Mouse (Mus musculus) forebrain, embryonic 16.5 days (tissue): ENCODE measurements around the gene Usp20. TPM values are rescaled to one million over a fixed set of nuclear protein-coding genes. Genes with fewer than 3 reads are reported as not detected.
A peak's percentile ranks its signal among the peaks of the same experiment; 100 is the strongest.
"Not testable (repeated sequence)": the region's sequence is repeated elsewhere in the genome, so short reads cannot be mapped to it uniquely, and the experiment has no call there.

Experiments
- ATAC-seq: fragments of 200-750 bp; cut with Nextera tagmentation; 2 replicates; pipeline ENCODE4 v1.8.0; 2017; ENCODE audit warnings: mild to moderate bottlenecking, moderate library complexity
- H3K27ac ChIP-seq: fragments of 300-500 bp; sonication (generic); 2 replicates; pipeline ENCODE4 v1.5.1; 2014; ENCODE audit warnings: low read length, control low read depth
- H3K27me3 ChIP-seq: fragments of 300-500 bp; sonication (generic); replicated peaks from 2 replicates; pipeline ENCODE4 v1.6.1; 2014; ENCODE audit warnings: low read length; ENCODE audit not compliant: control insufficient read depth, insufficient read depth
- H3K36me3 ChIP-seq: fragments of 300-500 bp; sonication (generic); 2 replicates; pipeline ENCODE4 v1.6.1; 2014; ENCODE audit not compliant: control insufficient read depth, insufficient read depth
- H3K4me1 ChIP-seq: fragments of 300-500 bp; sonication (generic); replicated peaks from 2 replicates; pipeline ENCODE4 v1.6.1; 2014; ENCODE audit warnings: low read length; ENCODE audit not compliant: control insufficient read depth, insufficient read depth
- H3K4me2 ChIP-seq: fragments of 300-500 bp; sonication (generic); 2 replicates; pipeline ENCODE4 v1.6.1; 2014; ENCODE audit warnings: mild to moderate bottlenecking, low read length, control low read depth
- H3K4me3 ChIP-seq: fragments of 300-500 bp; sonication (generic); replicated peaks from 2 replicates; pipeline ENCODE4 v1.5.1; 2014; ENCODE audit warnings: mild to moderate bottlenecking, low read length, control low read depth
- H3K9ac ChIP-seq: fragments of 300-500 bp; sonication (generic); replicated peaks from 2 replicates; pipeline ENCODE4 v1.6.1; 2014; ENCODE audit warnings: low read depth, low read length, control low read depth
- H3K9me3 ChIP-seq: fragments of 300-500 bp; sonication (generic); 2 replicates; pipeline ENCODE4 v1.6.1; 2016; ENCODE audit warnings: low read length; ENCODE audit not compliant: control insufficient read depth
- WGBS: fragments of 180-500 bp; shearing (Covaris S2); extraction: QIAGEN DNeasy Blood & Tissue Kit; methylation state at CpG from one replicate; pipeline ENCODE4 v1.1.7; 2014; 5-methylcytosine and 5-hydroxymethylcytosine counted together
- polyA plus RNA-seq: library from polyadenylated mRNA; unstranded; fragments of >200 nt; fragmentation: Nextera tagmentation; extraction: Ambion mirVana; gene quantifications from 2 replicates; pipeline ENCODE4 v1.2.1, GENCODE M21; 2015

The Usp20 gene
- 37.6 and 48.8 TPM in 2 replicates for polyA plus RNA-seq

DNA sequence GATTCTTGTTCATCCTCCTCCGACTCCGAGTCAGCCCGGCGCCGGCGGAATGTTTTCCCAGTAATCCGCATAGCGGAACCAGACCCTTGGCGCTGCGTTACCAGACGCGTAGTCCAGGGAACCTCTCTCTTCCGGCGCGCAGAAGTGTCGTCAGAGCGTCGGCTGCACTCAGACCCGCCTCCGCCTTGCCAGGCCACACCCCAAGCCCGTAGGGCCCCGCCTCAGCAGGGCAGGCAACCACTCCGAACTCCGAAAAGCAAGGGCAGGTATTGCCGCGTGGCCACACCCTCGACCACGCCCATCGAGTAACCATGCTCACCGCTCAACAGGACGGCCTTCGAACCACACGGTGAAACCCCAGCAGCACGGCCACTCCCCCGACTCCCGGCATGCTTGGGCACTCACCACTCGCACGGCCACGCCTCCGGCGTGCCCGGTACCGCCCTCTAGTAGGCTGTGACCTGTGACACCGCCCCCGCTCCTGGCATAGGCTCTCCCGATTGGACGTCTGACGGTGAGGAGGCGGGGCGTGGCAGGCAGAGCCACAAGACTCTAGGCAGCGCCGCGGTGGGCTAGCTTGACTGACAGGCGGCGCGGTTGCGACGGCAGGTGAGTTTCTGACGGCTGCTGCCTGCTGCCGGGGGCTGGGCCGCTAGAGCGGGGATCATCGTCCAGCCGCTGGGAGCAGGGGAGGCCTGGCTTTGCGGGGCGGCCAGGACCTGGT, at the start of gene Usp20, which contains the start of gene BC005624:
Usp20 (plus strand) TSS at position 490 of the 724 bp plus-strand sequence.
BC005624 (minus strand) TSS at position 412 of the 724 bp plus-strand sequence.
- peaks cover 15% of the 10 kb centered on the region for H3K4me1 ChIP-seq
- H3K27me3 ChIP-seq = no peaks in the 10 kb centered on the region
- ATAC-seq = peak; percentile 98
- H3K4me3 ChIP-seq = peak within 1 kb of the TSS; percentile 88
- peak within 1 kb of the TSS; percentile 71 for H3K27ac ChIP-seq
- under 1% methylated on average over 66 of the region's 66 CpGs for WGBS
- peak within 1 kb of the TSS; percentile 73 for H3K9ac ChIP-seq
- H3K9me3 ChIP-seq = no peaks in the 10 kb centered on the region
- H3K4me2 ChIP-seq = peak within 1 kb of the TSS; percentile 82
- H3K36me3 ChIP-seq = peaks cover 4% of the 10 kb centered on the region; the same call in 1 of the 2 replicates

DNA sequence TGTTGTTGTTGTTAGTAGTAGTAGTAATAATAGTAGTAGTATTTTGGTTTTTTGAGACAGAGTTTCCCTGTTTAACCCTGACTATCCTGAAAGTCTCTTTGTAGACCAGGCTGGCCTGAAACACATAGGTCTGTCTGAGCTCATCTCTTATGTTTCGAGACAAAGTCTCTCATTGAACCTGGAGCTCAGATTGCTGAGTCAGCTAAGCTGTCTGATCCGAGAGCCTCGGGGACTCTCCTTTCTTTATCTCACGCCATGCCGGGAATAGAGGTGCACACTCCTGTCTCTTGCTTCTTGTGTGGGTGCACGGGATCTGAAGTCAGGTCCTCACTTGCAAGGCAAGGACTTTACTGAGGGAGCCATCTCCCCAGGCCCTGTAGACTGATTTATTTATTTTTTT, 49.0 kb upstream of the Usp20 start:
- Histone ChIP-seq H3K36me3 (no peaks in the 10 kb centered on the region), H3K27me3 (no peaks in the 10 kb centered on the region), H3K4me1 (peaks cover 11% of the 10 kb centered on the region), H3K9ac (no peak overlapping the region), H3K9me3 (no peaks in the 10 kb centered on the region), H3K4me3 (no peak overlapping the region), H3K4me2 (no peak overlapping the region), H3K27ac (no peak overlapping the region)
- WGBS = 60% methylated on average over 6 of the region's 6 CpGs
- ATAC-seq = no peak

DNA sequence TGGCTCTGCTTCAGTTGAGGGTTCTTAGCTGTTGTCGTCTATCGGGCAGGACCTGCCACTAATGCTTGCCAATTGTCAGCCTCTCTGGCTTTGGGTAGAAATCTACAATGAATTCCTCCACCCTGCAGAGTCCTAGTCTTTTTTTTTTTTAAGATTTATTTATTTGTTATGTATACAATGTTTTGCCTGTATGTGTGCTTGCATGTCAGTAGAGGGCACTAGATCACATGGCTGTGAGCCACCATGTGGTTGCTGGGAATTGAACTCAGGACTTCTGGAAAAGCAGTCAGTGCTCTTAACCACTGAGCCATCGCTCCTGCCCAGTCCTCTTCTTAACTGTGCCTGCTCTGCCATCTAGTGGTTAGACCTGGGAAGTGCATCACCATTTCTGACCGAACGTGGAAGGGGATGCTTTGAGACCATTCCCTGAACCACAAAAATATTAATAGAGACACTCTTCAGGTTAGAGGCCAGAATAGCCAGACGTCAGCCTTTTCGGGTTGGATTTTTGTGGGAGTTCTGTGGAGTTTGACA, 48.1 kb upstream of the Usp20 start:
- WGBS = 23% methylated on average over 7 of the region's 7 CpGs
- Histone ChIP-seq H3K4me3 (no peak overlapping the region), H3K4me2 (no peak overlapping the region), H3K27ac (no peak overlapping the region), H3K27me3 (no peaks in the 10 kb centered on the region), H3K4me1 (peaks cover 8% of the 10 kb centered on the region), H3K36me3 (no peaks in the 10 kb centered on the region), H3K9me3 (no peaks in the 10 kb centered on the region), H3K9ac (no peak overlapping the region)
- ATAC-seq = no peak

DNA sequence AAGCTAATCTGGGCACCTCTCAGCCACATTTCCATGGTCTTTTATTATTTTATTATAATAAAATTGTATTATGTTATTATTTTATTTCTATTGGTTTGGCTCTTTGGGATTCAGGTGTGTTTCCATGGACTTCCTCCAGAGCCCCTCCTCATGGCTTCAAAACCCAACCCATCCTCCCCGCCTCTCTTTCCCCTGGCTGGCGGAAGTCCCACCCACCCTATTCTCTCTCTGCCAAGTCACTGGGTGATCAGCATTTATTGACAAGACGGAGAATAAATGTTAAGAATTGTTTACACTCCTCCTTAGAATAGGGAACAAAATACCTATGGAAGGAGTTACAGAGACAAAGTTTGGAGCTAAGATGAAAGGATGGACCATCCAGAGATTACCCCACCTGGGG, 45.3 kb upstream of the Usp20 start:
- WGBS = 62% methylated on average over 3 of the region's 3 CpGs
- no peaks in the 10 kb centered on the region for H3K36me3 ChIP-seq
- no peak for ATAC-seq
- H3K27ac ChIP-seq = no peak overlapping the region
- H3K4me3 ChIP-seq = no peak overlapping the region
- no peaks in the 10 kb centered on the region for H3K4me1 ChIP-seq
- H3K9ac ChIP-seq = no peak overlapping the region
- H3K27me3 ChIP-seq = no peaks in the 10 kb centered on the region
- no peak overlapping the region for H3K4me2 ChIP-seq
- no peaks in the 10 kb centered on the region for H3K9me3 ChIP-seq

DNA sequence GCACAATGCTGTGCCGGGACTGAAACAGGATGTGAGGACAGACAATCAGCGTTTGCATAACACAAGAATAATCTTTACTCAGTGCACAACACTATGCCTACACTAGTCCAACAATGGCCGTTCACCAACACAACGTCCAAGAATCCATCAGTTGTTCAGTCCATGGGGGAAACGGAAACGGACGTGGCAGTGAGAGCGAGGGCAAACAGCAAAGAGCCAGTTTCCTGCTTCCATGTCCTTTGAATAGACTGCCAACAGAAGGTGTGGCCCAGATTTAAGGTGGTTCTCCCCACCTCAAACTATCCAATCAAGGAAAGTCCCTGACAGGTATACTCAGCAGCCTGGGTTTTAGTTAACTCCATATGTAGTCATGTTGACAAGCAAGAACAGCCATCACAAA, 44.3 kb upstream of the Usp20 start:
- H3K9me3 ChIP-seq = no peaks in the 10 kb centered on the region
- H3K9ac ChIP-seq = no peak overlapping the region
- peaks cover 3% of the 10 kb centered on the region; the same call in 1 of the 2 replicates for H3K4me1 ChIP-seq
- ATAC-seq = no peak
- no peak overlapping the region for H3K4me2 ChIP-seq
- no peak overlapping the region for H3K27ac ChIP-seq
- 84% methylated on average over 8 of the region's 8 CpGs for WGBS
- no peaks in the 10 kb centered on the region for H3K36me3 ChIP-seq
- no peak overlapping the region for H3K4me3 ChIP-seq
- H3K27me3 ChIP-seq = no peaks in the 10 kb centered on the region

DNA sequence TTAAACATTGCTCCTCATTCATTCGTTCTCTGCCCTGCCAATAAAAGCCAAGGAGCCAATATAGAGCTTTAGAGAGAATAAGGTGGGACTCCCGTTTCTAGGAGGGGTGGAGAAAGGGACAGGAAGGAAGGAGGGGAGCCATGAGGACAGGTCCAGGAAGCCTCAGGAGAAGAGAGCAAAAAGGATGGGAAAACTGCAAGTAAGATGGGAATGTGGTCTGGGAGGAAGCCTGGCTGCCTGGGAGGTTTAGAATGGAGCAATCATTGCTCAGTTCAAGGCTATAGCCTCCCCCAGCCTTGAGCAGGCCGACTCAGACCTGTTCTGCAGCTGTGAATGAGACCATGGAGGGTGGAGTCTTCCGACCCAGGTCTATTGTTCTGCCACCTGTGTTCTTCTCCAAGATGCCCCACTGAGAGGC, 43.5 kb upstream of the Usp20 start:
- no peaks in the 10 kb centered on the region for H3K9me3 ChIP-seq
- no peaks in the 10 kb centered on the region for H3K36me3 ChIP-seq
- peaks cover 5% of the 10 kb centered on the region; the same call in 1 of the 2 replicates for H3K4me1 ChIP-seq
- H3K4me2 ChIP-seq = no peak overlapping the region
- no peak overlapping the region for H3K4me3 ChIP-seq
- WGBS = 42% methylated on average over 4 of the region's 4 CpGs
- no peak overlapping the region for H3K9ac ChIP-seq
- no peak for ATAC-seq
- H3K27me3 ChIP-seq = no peaks in the 10 kb centered on the region
- no peak overlapping the region for H3K27ac ChIP-seq

DNA sequence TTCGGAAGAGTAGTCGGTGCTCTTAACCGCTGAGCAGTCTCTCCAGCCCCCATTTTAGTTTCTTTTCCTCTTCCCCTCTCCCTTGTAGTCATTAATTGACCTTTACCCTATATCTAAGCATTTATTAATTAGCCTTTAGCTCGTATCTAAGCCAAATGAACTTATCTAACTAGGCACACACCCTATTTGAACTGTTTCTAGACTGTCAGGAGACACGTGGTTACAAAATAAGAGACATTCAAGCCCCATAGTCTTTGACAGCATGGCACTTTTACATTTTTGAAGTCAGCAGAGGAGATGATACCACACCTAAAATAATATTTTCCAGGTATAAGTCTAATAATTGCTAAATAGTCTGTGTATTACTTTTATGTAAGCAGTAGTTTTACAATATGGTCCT, 40.5 kb upstream of the Usp20 start:
- Histone ChIP-seq H3K36me3 (no peaks in the 10 kb centered on the region), H3K9ac (no peak overlapping the region), H3K9me3 (no peaks in the 10 kb centered on the region), H3K4me2 (no peak overlapping the region), H3K4me1 (peaks cover 5% of the 10 kb centered on the region; the same call in 1 of the 2 replicates), H3K27me3 (no peaks in the 10 kb centered on the region), H3K4me3 (no peak overlapping the region), H3K27ac (no peak overlapping the region)
- WGBS = 91% methylated on average over 5 of the region's 5 CpGs
- no peak for ATAC-seq

DNA sequence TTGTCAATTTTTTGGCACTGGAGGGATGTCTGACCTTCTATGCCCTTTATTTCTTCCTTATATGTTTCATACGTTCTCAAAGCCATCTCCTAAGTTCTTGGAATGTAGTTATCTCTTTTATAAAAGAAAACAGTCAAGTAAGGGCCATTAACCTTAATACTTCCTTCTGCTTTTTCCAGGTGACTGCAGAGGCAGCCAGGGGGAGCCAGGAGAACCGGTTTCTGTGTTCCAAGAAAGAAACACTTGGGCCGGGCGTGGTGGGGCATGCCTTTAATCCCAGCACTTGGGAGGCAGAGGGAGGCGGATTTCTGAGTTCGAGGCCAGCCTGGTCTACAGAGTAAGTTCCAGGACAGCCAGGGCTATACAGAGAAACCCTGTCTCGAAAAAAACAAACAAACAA, 40.0 kb upstream of the Usp20 start:
- H3K4me1 ChIP-seq, H3K27ac ChIP-seq, H3K4me3 ChIP-seq, H3K9me3 ChIP-seq, H3K4me2 ChIP-seq, ATAC-seq, H3K27me3 ChIP-seq, H3K36me3 ChIP-seq, H3K9ac ChIP-seq: not testable (repeated sequence)
- WGBS = 48% methylated on average over 7 of the region's 7 CpGs

DNA sequence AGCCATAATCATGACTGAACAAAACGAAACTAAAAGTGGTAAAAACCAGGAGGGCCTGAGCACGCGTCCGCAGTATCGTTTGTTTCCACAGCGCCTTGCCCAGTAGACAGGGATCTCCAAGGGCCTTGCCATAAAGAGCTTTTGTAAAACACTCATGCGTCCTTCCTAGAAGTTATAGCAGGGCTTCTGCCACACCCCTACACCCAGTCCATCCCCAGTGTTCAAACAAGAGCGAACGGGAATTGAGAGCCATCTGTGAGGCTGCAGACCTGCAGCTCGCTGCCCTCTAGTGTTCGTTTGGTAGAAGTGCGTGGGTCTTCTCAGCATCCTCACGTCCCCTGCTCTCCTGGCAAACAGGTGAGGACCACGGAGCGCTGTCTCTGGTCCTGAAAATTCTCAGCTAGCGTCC, 39.5 kb upstream of the Usp20 start:
- Histone ChIP-seq H3K4me2 (peak overlapping the region; percentile 49), H3K9me3 (no peaks in the 10 kb centered on the region), H3K27ac (no peak overlapping the region), H3K4me1 (peaks cover 5% of the 10 kb centered on the region; the same call in 1 of the 2 replicates), H3K4me3 (peak overlapping the region; percentile 36), H3K36me3 (no peaks in the 10 kb centered on the region), H3K9ac (peak overlapping the region; percentile 39; the same call in 1 of the 2 replicates), H3K27me3 (no peaks in the 10 kb centered on the region)
- WGBS = 30% methylated on average over 16 of the region's 16 CpGs
- peak; percentile 79; the same call in 1 of the 2 replicates for ATAC-seq
